Mouse (Mus musculus) T-helper 2 cell (primary cell): Measurements from ENCODE around the gene Prss50.
"Not testable (repeated sequence)": the region's sequence is repeated elsewhere in the genome, so short reads cannot be mapped to it uniquely, and the experiment has no call there.

ENCODE experiments used
- in situ Hi-C: fragments of 300-600 bp; cut with MboI, MseI; formaldehyde crosslinking; loops from one replicate; pipeline ENCODE4 v1.15.1; 2025; ENCODE audit warnings: high pct_unique_total_duplicates

The Prss50 gene

GRCm38 (mm10) chr9:110857781-110858472 lies at the start of gene Prss50:
TSS of gene Prss50 (plus strand) at chr9:110857967.
- in situ Hi-C loops, result no loop called here

GRCm38 (mm10) chr9:110810051-110810450 lies 47.7 kb upstream of the Prss50 start:
- in situ Hi-C loops, result no loop called here

- in situ Hi-C loops, result no loop called here
Measured at GRCm38 (mm10) chr9:110813789-110814188, 44.0 kb upstream of the Prss50 start, which contains the start of gene Prss44. TSS of gene Prss44 (plus strand) at chr9:110813994.

- in situ Hi-C loops, result not testable (repeated sequence)
Measured at GRCm38 (mm10) chr9:110820546-110820945, 37.2 kb upstream of the Prss50 start.

GRCm38 (mm10) chr9:110821436-110821835 lies 36.3 kb upstream of the Prss50 start:
- in situ Hi-C loops, result no loop called here

GRCm38 (mm10) chr9:110825426-110825825 lies 32.3 kb upstream of the Prss50 start:
- in situ Hi-C loops, result no loop called here

GRCm38 (mm10) chr9:110825832-110826231 lies 31.9 kb upstream of the Prss50 start:
- in situ Hi-C loops, result no loop called here

GRCm38 (mm10) chr9:110826390-110826789 lies 31.4 kb upstream of the Prss50 start, which contains the start of gene Prss43:
TSS of gene Prss43 (plus strand) at chr9:110826690.
- in situ Hi-C loops, result no loop called here

GRCm38 (mm10) chr9:110833021-110833420 lies 24.7 kb upstream of the Prss50 start:
- in situ Hi-C loops, result no loop called here

- in situ Hi-C loops, result no loop called here
Measured at GRCm38 (mm10) chr9:110834411-110834810, 23.4 kb upstream of the Prss50 start, which contains the start of gene Prss45. TSS of gene Prss45 (plus strand) at chr9:110834588.

GRCm38 (mm10) chr9:110834961-110835360 lies 22.8 kb upstream of the Prss50 start:
- in situ Hi-C loops, result no loop called here

GRCm38 (mm10) chr9:110836112-110836511 lies 21.7 kb upstream of the Prss50 start:
- in situ Hi-C loops, result no loop called here

- in situ Hi-C loops, result no loop called here
Measured at GRCm38 (mm10) chr9:110840905-110841304, 16.9 kb upstream of the Prss50 start.

GRCm38 (mm10) chr9:110841438-110841837 lies 16.3 kb upstream of the Prss50 start:
- in situ Hi-C loops, result no loop called here

- in situ Hi-C loops, result no loop called here
Measured at GRCm38 (mm10) chr9:110844206-110844605, 13.6 kb upstream of the Prss50 start, which contains the start of gene Prss46. TSS of gene Prss46 (plus strand) at chr9:110844506.

GRCm38 (mm10) chr9:110849162-110849561 lies 8.6 kb upstream of the Prss50 start:
- in situ Hi-C loops, result no loop called here

GRCm38 (mm10) chr9:110855903-110856302 lies 1.9 kb upstream of the Prss50 start:
- in situ Hi-C loops, result no loop called here

- in situ Hi-C loops, result no loop called here
Measured at GRCm38 (mm10) chr9:110856920-110857319, 847 bp upstream of the Prss50 start.

- in situ Hi-C loops, result no loop called here
Measured at GRCm38 (mm10) chr9:110858523-110858922, 756 bp downstream of the Prss50 start.

GRCm38 (mm10) chr9:110858967-110859596 lies 1.3 kb downstream of the Prss50 start:
- in situ Hi-C loops, result no loop called here

GRCm38 (mm10) chr9:110871030-110871429 lies 13.3 kb downstream of the Prss50 start:
- in situ Hi-C loops, result no loop called here

- in situ Hi-C loops, result no loop called here
Measured at GRCm38 (mm10) chr9:110873681-110874659, 16.2 kb downstream of the Prss50 start.
